In genomic region chr3:98322209-98322608, GRCm38 (mm10) we compare ENCODE assay signal across 27 mouse cellular contexts. TPM values are rescaled to one million over a fixed set of nuclear protein-coding genes. Genes with fewer than 3 reads are reported as not detected.
A peak's percentile ranks its signal among the peaks of the same experiment; 100 is the strongest.
DNase-seq lines count a peak whose midpoint lies in the region; ATAC-seq and TF ChIP-seq lines count a peak whose summit lies in the region.
"Had no signal": no experiment of that assay in that cellular context is flagged by ENCODE, and none has a peak within 500 bp of the region (broad histone marks: within the 10 kb centered on the region; RNA-seq: fewer than 3 reads in every experiment).

No protein-coding gene starts in this region.

- H3K27me3 ChIP-seq in liver, postnatal 0 days (ENCODE audit: insufficient read depth, low read length), result no peaks in the 10 kb centered on the region
- H3K27me3 ChIP-seq: CH12.LX; embryonic facial prominence, embryonic 13.5 days; embryonic facial prominence, embryonic 15.5 days; forebrain, embryonic 13.5 days; forebrain, embryonic 15.5 days; Patski had no signal

- no peaks in the 10 kb centered on the region for H3K4me1 ChIP-seq in liver, postnatal 0 days (ENCODE audit: insufficient read depth)

- no peak overlapping the region for H3K4me2 ChIP-seq in liver, postnatal 0 days (ENCODE audit: low read depth, low read length)
- H3K4me2 ChIP-seq: embryonic facial prominence, embryonic 13.5 days; embryonic facial prominence, embryonic 15.5 days; forebrain, embryonic 13.5 days; forebrain, embryonic 15.5 days had no signal

- no peak overlapping the region for H3K27ac ChIP-seq in liver, postnatal 0 days (ENCODE audit: low read depth)
- H3K27ac ChIP-seq: embryonic facial prominence, embryonic 13.5 days; embryonic facial prominence, embryonic 15.5 days; forebrain, embryonic 13.5 days; forebrain, embryonic 15.5 days had no signal

- ATAC-seq in liver, postnatal 0 days, result peak; percentile 58
- ATAC-seq in granulocyte monocyte progenitor cell, adult 5-6 weeks (replicated peaks; ENCODE audit: poor library complexity, severe bottlenecking), result peak; percentile 56
- ATAC-seq: activated CD4-positive, CD25-positive, alpha-beta regulatory T cell, adult 4 months; CD4-positive, CD25-positive, alpha-beta regulatory T cell, adult 4 months; forebrain, embryonic 13.5 days; forebrain, embryonic 15.5 days; forebrain, postnatal 0 days; Patski had no signal

- no peak for DNase-seq in liver, postnatal 0 days
- DNase-seq in liver (no peak), 416B (ENCODE audit: low read depth) (peak; percentile 14)
- peak; percentile 32 for DNase-seq in testis, postnatal 14 days (ENCODE audit: low spot score)
- no peak for DNase-seq in frontal cortex, postnatal 14 days (ENCODE audit: low spot score in 2 of 2)
- DNase-seq in adrenal gland, adult 2 months, result no peak
- DNase-seq: adrenal gland, postnatal 10 days; adrenal gland, postnatal 25 days; B cell, adult 2 months; cerebellum, adult 11 months; cerebellum, adult 18-20 months; cerebellum, adult 8-10 months; cerebellum, adult 9-11 months; cerebellum, postnatal 14 days; cerebellum, postnatal 36 days; embryo, embryonic 11 days; forebrain, postnatal 0 days had no signal

- WGBS in liver, postnatal 0 days (ENCODE audit: insufficient replicate concordance), result 58% methylated on average over 5 of the region's 5 CpGs

- peaks cover 21% of the 10 kb centered on the region for H3K36me3 ChIP-seq in liver, postnatal 0 days (replicated peaks; ENCODE audit: insufficient read depth, low read length)
- H3K36me3 ChIP-seq: forebrain, embryonic 15.5 days; G1E had no signal

- H3K9me3 ChIP-seq in liver, postnatal 0 days (ENCODE audit: low read length), result no peaks in the 10 kb centered on the region
- H3K9me3 ChIP-seq: embryonic facial prominence, embryonic 13.5 days; embryonic facial prominence, embryonic 15.5 days; forebrain, embryonic 13.5 days; forebrain, embryonic 15.5 days had no signal

- TF ChIP-seq EP300 in liver, postnatal 0 days (IDR thresholded peaks at IDR 0.05; ENCODE audit: low read depth), result no peak

- no peak for TF ChIP-seq CTCF in liver, postnatal 0 days (IDR thresholded peaks at IDR 0.05; ENCODE audit: low read depth)

- no peak overlapping the region for H3K9ac ChIP-seq in liver, postnatal 0 days (replicated peaks)
- H3K9ac ChIP-seq: embryonic facial prominence, embryonic 13.5 days; embryonic facial prominence, embryonic 15.5 days; forebrain, embryonic 13.5 days; forebrain, embryonic 15.5 days; forebrain, postnatal 0 days had no signal

- no peak overlapping the region for H3K4me3 ChIP-seq in liver, postnatal 0 days (ENCODE audit: low read depth, low read length)
- H3K4me3 ChIP-seq: embryonic facial prominence, embryonic 13.5 days; embryonic facial prominence, embryonic 15.5 days; forebrain, embryonic 13.5 days; forebrain, embryonic 15.5 days had no signal

RNA-seq across cellular contexts. Expression of gene Phgdh, which starts 17.6 kb away (rescaled TPM):
- polyA plus RNA-seq in liver, postnatal 0 days (2015; fragmentation: Nextera tagmentation; extraction: Ambion mirVana), result 25.6 and 32.7 TPM in 2 replicates
- 189 and 210 TPM in 2 replicates for total RNA-seq in granulocyte monocyte progenitor cell, adult 5-6 weeks (2014; fragmentation: Nextera tagmentation)
- 479 and 570 TPM in 2 replicates for total RNA-seq in granulocyte monocyte progenitor cell, adult 5-6 weeks (2017)
- total RNA-seq in adrenal gland, adult 2 months (2021), result 10 to 100 TPM in 1 of 2 experiments, 1 to 10 TPM in 1; 9.7 to 22.3 TPM
- 16.6 and 25.8 TPM in 2 replicates for polyA plus RNA-seq in adrenal gland, adult 2 months (2012; rRNA removed)
- total RNA-seq: G1E had no signal
- polyA plus RNA-seq: G1E had no signal

RNA-seq across cellular contexts. Expression of gene Hmgcs2, which starts 42.0 kb away (rescaled TPM):
- 1,492 and 1,631 TPM in 2 replicates for polyA plus RNA-seq in liver, postnatal 0 days (2015; fragmentation: Nextera tagmentation; extraction: Ambion mirVana)
- total RNA-seq in granulocyte monocyte progenitor cell, adult 5-6 weeks (2014; fragmentation: Nextera tagmentation), result 0.17 TPM in 1 of 2 replicates, not detected in the other
- not detected in 2 replicates for total RNA-seq in granulocyte monocyte progenitor cell, adult 5-6 weeks (2017)
- 10 to 100 TPM; 11.1 to 13.2 TPM for total RNA-seq in adrenal gland, adult 2 months (2021)
- polyA plus RNA-seq in adrenal gland, adult 2 months (2012; rRNA removed), result 2.7 and 3.9 TPM in 2 replicates
- total RNA-seq: CH12.LX, G1E had no signal
- polyA plus RNA-seq: activated CD4-positive, CD25-positive, alpha-beta regulatory T cell, adult 4 months; CD4-positive, CD25-positive, alpha-beta regulatory T cell, adult 4 months; G1E had no signal

Comparison
In these comparisons a context has a peak if more than half of its experiments do, and no peak if none do; other contexts are left out.
1. DNase-seq: peak in 416B (single experiment) and testis, postnatal 14 days (single experiment); none in liver, postnatal 0 days (single experiment), liver (single experiment), frontal cortex, postnatal 14 days (0 of 2) and adrenal gland, adult 2 months (single experiment).
2. RNA of gene Phgdh, which starts 17.6 kb away (total RNA-seq): 189 to 570 TPM in granulocyte monocyte progenitor cell, adult 5-6 weeks; 9.7 to 22.3 TPM in adrenal gland, adult 2 months; every median in the first group is over 4 times any median in the second.
3. RNA of gene Hmgcs2, which starts 42.0 kb away (total RNA-seq): 11.1 to 13.2 TPM in adrenal gland, adult 2 months; 0.17 TPM in granulocyte monocyte progenitor cell, adult 5-6 weeks; every median in the first group is over 10 times any median in the second.